Mouse (Mus musculus) limb, embryonic 12.5 days (tissue): ENCODE measurements at regions not wholly inside any gene's neighbourhood (a gene's known extent, or its start where the extent isn't known, plus 50 kb on each side); places are given as distances from the start of the nearest gene placed in this dataset.
"Not testable (repeated sequence)": the region's sequence is repeated elsewhere in the genome, so short reads cannot be mapped to it uniquely, and the experiment has no call there.

Source experiments
- ATAC-seq: fragments of 200-750 bp; cut with Nextera tagmentation; 2 replicates; pipeline ENCODE4 v1.8.0; 2017; ENCODE audit warnings: low read depth, moderate TSS enrichment; ENCODE audit not compliant: insufficient number of reproducible peaks, insufficient read depth, low FRiP score, low TSS enrichment
- H3K27ac ChIP-seq: fragments of 300-500 bp; sonication (generic); 2 replicates; pipeline ENCODE4 v1.5.1; 2016; ENCODE audit warnings: mild to moderate bottlenecking, moderate library complexity
- H3K27me3 ChIP-seq: fragments of 300-500 bp; sonication (generic); 2 replicates; pipeline ENCODE4 v1.6.1; 2016; ENCODE audit warnings: mild to moderate bottlenecking, moderate library complexity
- H3K36me3 ChIP-seq: fragments of 300-500 bp; sonication (generic); 2 replicates; pipeline ENCODE4 v1.6.1; 2016; ENCODE audit warnings: mild to moderate bottlenecking, moderate library complexity
- H3K4me1 ChIP-seq: fragments of 300-500 bp; sonication (generic); replicated peaks from 2 replicates; pipeline ENCODE4 v1.6.1; 2016
- H3K4me2 ChIP-seq: fragments of 300-500 bp; sonication (generic); 2 replicates; pipeline ENCODE4 v1.6.1; 2016; ENCODE audit warnings: mild to moderate bottlenecking, moderate library complexity
- H3K4me3 ChIP-seq: fragments of 300-500 bp; sonication (generic); replicated peaks from 2 replicates; pipeline ENCODE4 v1.5.1; 2016; ENCODE audit warnings: mild to moderate bottlenecking
- H3K9ac ChIP-seq: fragments of 300-500 bp; sonication (generic); replicated peaks from 2 replicates; pipeline ENCODE4 v1.6.1; 2016; ENCODE audit warnings: mild to moderate bottlenecking, moderate library complexity
- H3K9me3 ChIP-seq: fragments of 300-500 bp; sonication (generic); 2 replicates; pipeline ENCODE4 v1.6.1; 2016; ENCODE audit warnings: mild to moderate bottlenecking, moderate library complexity
- WGBS: fragments of 180-500 bp; shearing (Covaris S2); methylation state at CpG from one replicate; pipeline ENCODE4 v1.1.7; 2016; 5-methylcytosine and 5-hydroxymethylcytosine counted together

DNA sequence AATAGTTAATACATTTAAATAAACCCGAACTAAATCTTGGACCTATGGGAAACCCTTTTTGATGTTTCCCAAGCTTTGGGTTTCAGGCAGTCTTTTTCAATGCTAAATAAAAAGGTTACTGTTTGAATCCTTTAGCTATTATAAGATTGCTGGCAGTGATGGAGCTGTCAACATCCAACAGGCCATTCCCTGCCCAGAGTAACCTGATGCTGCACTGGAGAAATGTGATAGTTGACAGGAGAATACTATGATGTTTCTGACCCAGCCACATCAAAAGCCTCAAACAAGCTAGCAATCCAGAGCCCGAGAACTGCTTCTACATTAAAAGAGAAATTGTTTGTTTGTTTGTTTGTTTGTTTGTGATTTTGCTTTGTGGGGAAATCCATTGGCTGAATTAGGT, 226.0 kb downstream of the Ppp1r3a start:
- Histone ChIP-seq H3K27me3 (no peaks in the 10 kb centered on the region), H3K4me3 (no peak overlapping the region), H3K9me3 (no peaks in the 10 kb centered on the region), H3K9ac (no peak overlapping the region), H3K36me3 (no peaks in the 10 kb centered on the region), H3K27ac (no peak overlapping the region), H3K4me1 (peaks cover 9% of the 10 kb centered on the region; the same call in 1 of the 2 replicates), H3K4me2 (no peak overlapping the region)
- no peak for ATAC-seq
- WGBS, result 47% methylated on average over 2 of the region's 2 CpGs

DNA sequence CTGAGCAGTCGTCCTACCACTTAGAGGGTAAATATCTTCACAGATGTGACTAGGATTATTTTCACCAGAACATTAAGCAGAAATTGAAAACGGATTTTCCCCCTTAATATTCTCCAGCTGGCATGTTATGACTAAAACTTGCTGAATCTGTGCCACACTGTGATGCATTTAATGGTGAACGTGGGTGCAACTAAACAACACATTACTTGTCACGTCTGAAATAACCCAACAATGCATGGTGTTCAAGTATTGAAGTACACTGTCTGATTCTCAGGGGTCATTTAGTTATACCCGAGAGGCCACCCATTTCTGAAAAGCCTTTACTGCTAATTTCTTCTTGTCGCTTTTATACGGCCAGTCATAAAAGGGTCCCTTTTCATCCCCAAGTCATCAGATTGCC, 226.5 kb downstream of the Ppp1r3a start:
- no peak overlapping the region for H3K9ac ChIP-seq
- H3K4me2 ChIP-seq, result no peak overlapping the region
- no peak for ATAC-seq
- 32% methylated on average over 7 of the region's 7 CpGs for WGBS
- H3K36me3 ChIP-seq, result no peaks in the 10 kb centered on the region
- H3K4me1 ChIP-seq, result peaks cover 9% of the 10 kb centered on the region; the same call in 1 of the 2 replicates
- no peaks in the 10 kb centered on the region for H3K9me3 ChIP-seq
- no peaks in the 10 kb centered on the region for H3K27me3 ChIP-seq
- no peak overlapping the region for H3K4me3 ChIP-seq
- H3K27ac ChIP-seq, result no peak overlapping the region

DNA sequence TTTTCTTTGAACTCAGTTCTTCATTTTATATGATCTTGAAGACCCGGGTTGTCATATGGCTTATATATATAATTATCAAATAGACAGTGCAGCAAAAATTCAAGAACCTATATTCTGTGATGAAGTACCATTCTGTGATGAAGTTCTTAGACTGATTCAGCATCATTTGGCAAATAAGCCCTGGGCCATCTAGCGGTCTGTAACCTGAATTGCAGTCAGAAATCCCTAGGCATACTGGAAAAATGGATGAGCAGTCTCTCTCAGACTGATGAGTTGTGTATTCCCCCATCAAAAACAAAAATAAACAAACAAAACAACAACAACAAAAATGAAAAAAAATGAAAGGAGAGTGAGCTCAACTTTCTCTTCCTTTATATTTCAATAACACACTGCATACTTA, 232.3 kb downstream of the Ppp1r3a start:
- Histone ChIP-seq H3K9me3 (no peaks in the 10 kb centered on the region), H3K4me1 (no peaks in the 10 kb centered on the region), H3K36me3 (no peaks in the 10 kb centered on the region), H3K27me3 (no peaks in the 10 kb centered on the region), H3K4me2 (no peak overlapping the region), H3K9ac (no peak overlapping the region), H3K27ac (no peak overlapping the region), H3K4me3 (no peak overlapping the region)
- WGBS, result 18% methylated on average over 2 of the region's 2 CpGs
- no peak for ATAC-seq

GRCm38 (mm10) chr6:14521321-14521720, 233.8 kb downstream of the Ppp1r3a start:
- no peak for ATAC-seq
- H3K9ac ChIP-seq, result no peak overlapping the region
- H3K36me3 ChIP-seq, result no peaks in the 10 kb centered on the region
- no peaks in the 10 kb centered on the region for H3K27me3 ChIP-seq
- 77% methylated on average over 1 of the region's 1 CpGs for WGBS
- H3K4me3 ChIP-seq, result no peak overlapping the region
- H3K9me3 ChIP-seq, result no peaks in the 10 kb centered on the region
- H3K4me2 ChIP-seq, result no peak overlapping the region
- no peak overlapping the region for H3K27ac ChIP-seq
- no peaks in the 10 kb centered on the region for H3K4me1 ChIP-seq

DNA sequence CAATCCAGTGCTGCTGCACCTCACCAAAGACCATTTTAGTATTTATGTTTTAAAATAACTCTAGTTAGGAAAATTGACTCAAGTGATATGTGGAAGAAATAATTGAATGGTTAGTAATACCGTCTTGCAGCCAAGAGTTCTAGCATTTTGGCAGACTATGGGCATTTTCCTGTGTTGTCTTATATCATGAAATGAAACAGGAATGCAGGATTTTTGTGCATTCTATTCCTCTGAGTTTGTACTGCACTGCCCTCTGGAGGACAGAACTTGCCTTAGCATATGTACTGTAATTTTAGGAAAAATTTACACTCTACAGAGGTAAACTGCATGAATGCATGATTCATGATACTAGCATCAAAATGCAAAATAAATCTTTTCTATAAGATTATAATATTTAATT, 250.9 kb downstream of the Ppp1r3a start:
- WGBS, result 66% methylated on average over 1 of the region's 1 CpGs
- H3K27ac ChIP-seq, result no peak overlapping the region
- H3K4me1 ChIP-seq, result no peaks in the 10 kb centered on the region
- no peaks in the 10 kb centered on the region for H3K9me3 ChIP-seq
- H3K36me3 ChIP-seq, result no peaks in the 10 kb centered on the region
- H3K4me3 ChIP-seq, result no peak overlapping the region
- H3K4me2 ChIP-seq, result no peak overlapping the region
- no peak for ATAC-seq
- H3K9ac ChIP-seq, result no peak overlapping the region
- no peaks in the 10 kb centered on the region for H3K27me3 ChIP-seq

GRCm38 (mm10) chr6:14500663-14501062, 254.4 kb downstream of the Ppp1r3a start:
- no peak overlapping the region for H3K27ac ChIP-seq
- no peak overlapping the region for H3K4me2 ChIP-seq
- no peak overlapping the region for H3K4me3 ChIP-seq
- H3K9ac ChIP-seq, result no peak overlapping the region
- no peaks in the 10 kb centered on the region for H3K27me3 ChIP-seq
- H3K9me3 ChIP-seq, result no peaks in the 10 kb centered on the region
- no peak for ATAC-seq
- no peaks in the 10 kb centered on the region for H3K36me3 ChIP-seq
- WGBS, result 90% methylated on average over 2 of the region's 2 CpGs
- no peaks in the 10 kb centered on the region for H3K4me1 ChIP-seq

GRCm38 (mm10) chr6:14499882-14500281, 255.2 kb downstream of the Ppp1r3a start:
- H3K4me1 ChIP-seq, H3K4me2 ChIP-seq, H3K4me3 ChIP-seq, H3K36me3 ChIP-seq, ATAC-seq, H3K27me3 ChIP-seq, H3K9me3 ChIP-seq, H3K27ac ChIP-seq, H3K9ac ChIP-seq: not testable (repeated sequence)
- WGBS, result 52% methylated on average over 1 of the region's 1 CpGs

DNA sequence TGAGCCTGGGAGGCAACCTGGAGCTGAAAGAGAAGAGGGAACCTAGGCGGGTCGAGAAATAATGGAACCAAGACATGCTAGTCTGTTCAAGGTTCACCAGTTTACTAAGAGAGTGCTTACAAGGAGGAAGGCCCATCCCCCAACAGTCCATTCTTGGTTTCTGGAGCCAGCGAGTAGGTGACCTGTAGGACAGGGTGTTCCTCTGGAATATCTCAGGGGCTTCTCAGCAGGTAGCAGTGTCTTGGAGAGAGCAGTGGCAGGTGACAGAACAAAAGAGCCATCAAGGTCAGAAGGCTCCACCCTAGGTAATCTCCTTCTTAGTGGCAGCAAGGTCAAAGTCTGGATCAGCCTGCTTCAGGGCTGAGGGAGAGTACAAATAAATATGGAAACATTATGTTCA, 268.4 kb downstream of the Ppp1r3a start:
- not testable (repeated sequence) for H3K27me3 ChIP-seq, H3K9ac ChIP-seq, H3K4me3 ChIP-seq, H3K36me3 ChIP-seq, H3K4me1 ChIP-seq, H3K27ac ChIP-seq, H3K4me2 ChIP-seq, ATAC-seq, H3K9me3 ChIP-seq
- WGBS, result 88% methylated on average over 3 of the region's 3 CpGs

DNA sequence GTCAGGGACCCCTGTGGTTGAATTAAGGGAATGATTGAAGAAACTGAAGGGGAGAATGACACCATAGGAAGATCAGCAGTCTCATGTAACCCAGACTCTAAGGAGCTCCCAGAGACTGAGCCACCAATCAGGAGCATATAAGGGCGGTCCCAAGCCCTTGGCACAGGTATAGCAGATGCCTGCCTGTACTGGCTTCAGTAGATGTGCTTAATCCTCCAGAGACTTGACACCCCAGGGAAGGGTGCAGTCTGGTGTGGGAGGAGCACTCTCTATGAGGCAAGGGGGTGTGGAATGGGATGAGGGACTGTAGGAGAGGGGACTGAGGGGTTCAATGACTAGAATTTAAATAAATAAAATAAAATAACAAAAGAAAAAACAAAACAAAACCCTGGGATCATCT, 298.7 kb downstream of the Ppp1r3a start:
- H3K9ac ChIP-seq, result no peak overlapping the region
- H3K27ac ChIP-seq, result no peak overlapping the region
- H3K9me3 ChIP-seq, result 0 out of 2 replicates have a peak, but pooled peaks cover 7% of the 10 kb centered on the region
- 88% methylated on average over 1 of the region's 1 CpGs for WGBS
- H3K4me2 ChIP-seq, result no peak overlapping the region
- H3K27me3 ChIP-seq, result no peaks in the 10 kb centered on the region
- H3K4me1 ChIP-seq, result no peaks in the 10 kb centered on the region
- no peak for ATAC-seq
- no peak overlapping the region for H3K4me3 ChIP-seq
- no peaks in the 10 kb centered on the region for H3K36me3 ChIP-seq

DNA sequence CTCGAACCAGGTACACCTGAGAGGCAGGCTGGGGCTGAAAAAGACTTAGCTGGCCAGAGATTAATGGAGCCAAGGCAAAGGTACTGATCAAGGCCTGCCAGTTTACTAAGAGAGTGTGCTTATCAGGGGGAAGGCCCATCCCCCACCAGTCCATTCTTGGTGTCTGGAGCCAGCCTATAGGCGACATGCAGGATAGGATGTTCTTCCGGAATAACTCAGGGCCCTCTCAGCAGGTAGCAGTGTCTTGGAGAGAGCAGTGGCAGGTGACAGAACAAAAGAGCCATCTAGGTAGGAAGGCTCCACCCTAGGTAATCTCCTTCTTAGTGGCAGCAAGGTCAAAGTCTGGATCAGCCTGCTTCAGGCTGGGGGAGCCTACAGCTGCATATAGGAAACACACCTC, 301.8 kb downstream of the Ppp1r3a start:
- H3K9me3 ChIP-seq, H3K9ac ChIP-seq, H3K36me3 ChIP-seq, H3K4me3 ChIP-seq, H3K4me1 ChIP-seq, ATAC-seq, H3K27ac ChIP-seq, H3K4me2 ChIP-seq, H3K27me3 ChIP-seq: not testable (repeated sequence)
- 84% methylated on average over 3 of the region's 3 CpGs for WGBS

- Histone ChIP-seq H3K27ac (no peak overlapping the region), H3K36me3 (no peaks in the 10 kb centered on the region), H3K27me3 (no peaks in the 10 kb centered on the region), H3K4me2 (no peak overlapping the region), H3K4me1 (no peaks in the 10 kb centered on the region), H3K4me3 (no peak overlapping the region), H3K9me3 (no peaks in the 10 kb centered on the region), H3K9ac (no peak overlapping the region)
- 89% methylated on average over 1 of the region's 1 CpGs for WGBS
- ATAC-seq, result no peak
Observed at GRCm38 (mm10) chr6:14431751-14432150, 323.3 kb downstream of the Ppp1r3a start.

GRCm38 (mm10) chr6:14409772-14410171, 345.3 kb downstream of the Ppp1r3a start:
- ATAC-seq, result no peak
- no peak overlapping the region for H3K9ac ChIP-seq
- no peaks in the 10 kb centered on the region for H3K36me3 ChIP-seq
- H3K9me3 ChIP-seq, result no peaks in the 10 kb centered on the region
- no peak overlapping the region for H3K4me2 ChIP-seq
- H3K4me1 ChIP-seq, result no peaks in the 10 kb centered on the region
- no peak overlapping the region for H3K27ac ChIP-seq
- 51% methylated on average over 4 of the region's 4 CpGs for WGBS
- no peaks in the 10 kb centered on the region for H3K27me3 ChIP-seq
- no peak overlapping the region for H3K4me3 ChIP-seq
